Mouse (Mus musculus) adrenal gland, adult 18-20 months (tissue): ENCODE results near the gene Olfr1200. TPM values are rescaled to one million over a fixed set of nuclear protein-coding genes. Genes with fewer than 3 reads are reported as not detected.

Experiments
- DNase-seq, 2 experiments: peaks; one replicate each; pipeline ENCODE4 v3.0.0; 2021 to 2022; ENCODE audit warnings: low spot score in 2 of 2
- long read RNA-seq, 2 experiments: library from polyadenylated mRNA; stranded (forward); transcript quantifications; one replicate each; pipeline ENCODE4 v2.0.0; 2021
- total RNA-seq, 2 experiments: library from RNA; stranded (reverse); gene quantifications; 1 replicate in 1 of 2; 2 replicates in 1 of 2; pipeline ENCODE4 v1.2.3; 2021

Olfr1200 gene
- total RNA-seq = not detected
- long read RNA-seq, experiment 1 = 0 reads
- long read RNA-seq, experiment 2 = 0 reads

DNA sequence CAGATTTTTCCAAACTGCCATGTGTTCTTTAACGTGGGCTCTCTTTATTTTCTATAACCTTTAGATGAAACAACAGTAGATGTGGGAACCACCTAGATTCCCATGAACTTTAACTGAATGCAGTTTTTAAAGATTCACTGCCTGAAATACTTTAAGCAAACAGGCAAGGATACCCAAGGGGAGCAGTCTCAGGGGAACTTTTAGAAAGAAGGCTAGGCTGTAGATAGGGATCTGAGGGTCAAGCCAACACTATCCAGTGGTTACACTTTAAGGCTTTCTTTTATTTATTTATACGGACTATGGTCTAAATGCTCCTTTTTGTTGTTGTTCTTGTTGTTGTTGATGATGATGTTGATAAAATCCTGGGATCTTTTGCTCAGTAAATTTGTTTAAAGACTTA lies at the start of gene Olfr1200:
Gene Olfr1200 (minus strand): TSS at position 101 of the 400 bp plus-strand sequence.
- DNase-seq = no peak

DNA sequence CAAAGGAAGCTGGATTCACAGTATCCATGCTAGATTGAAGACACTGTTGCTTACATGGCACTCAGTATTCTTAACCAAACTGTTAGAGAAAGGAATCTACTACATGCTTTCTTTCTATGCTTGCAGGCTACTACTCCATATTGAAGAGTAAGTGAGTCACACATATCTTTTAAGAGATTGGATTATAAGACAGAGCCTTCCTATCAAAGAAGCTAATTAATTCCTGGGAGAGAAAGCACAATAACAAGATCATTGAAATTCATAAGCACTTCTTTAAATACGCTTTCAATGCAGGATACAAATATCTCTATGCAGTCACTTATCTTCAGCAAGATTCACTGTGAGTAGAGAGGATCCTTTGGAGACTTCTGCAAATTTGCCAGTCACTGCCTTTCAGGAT lies 43.9 kb upstream of the Olfr1200 start, which contains the start of gene Olfr1202:
Gene Olfr1202 (plus strand): TSS at position 301 of the 400 bp plus-strand sequence.
- DNase-seq = no peak

DNA sequence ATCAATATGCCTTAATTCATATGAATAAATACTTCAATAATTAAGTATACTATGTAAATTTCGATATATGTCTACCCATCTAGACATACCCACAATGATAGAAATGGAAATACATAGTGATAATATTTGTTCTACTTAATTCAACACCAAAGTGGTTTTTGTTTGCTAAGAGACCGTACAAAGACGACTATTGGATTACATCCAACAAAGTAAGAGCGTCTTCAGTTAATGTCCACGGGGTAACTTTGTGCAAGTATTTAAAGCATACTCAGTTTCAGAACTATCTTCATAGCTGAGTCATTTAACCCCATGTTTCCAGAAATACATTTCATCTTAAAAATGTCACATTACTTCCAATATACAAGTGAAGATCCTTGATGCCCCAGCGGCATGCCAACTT lies 22.4 kb upstream of the Olfr1200 start, which contains the start of gene Olfr1201:
Gene Olfr1201 (plus strand): TSS at position 301 of the 400 bp plus-strand sequence.
- DNase-seq = no peak

DNA sequence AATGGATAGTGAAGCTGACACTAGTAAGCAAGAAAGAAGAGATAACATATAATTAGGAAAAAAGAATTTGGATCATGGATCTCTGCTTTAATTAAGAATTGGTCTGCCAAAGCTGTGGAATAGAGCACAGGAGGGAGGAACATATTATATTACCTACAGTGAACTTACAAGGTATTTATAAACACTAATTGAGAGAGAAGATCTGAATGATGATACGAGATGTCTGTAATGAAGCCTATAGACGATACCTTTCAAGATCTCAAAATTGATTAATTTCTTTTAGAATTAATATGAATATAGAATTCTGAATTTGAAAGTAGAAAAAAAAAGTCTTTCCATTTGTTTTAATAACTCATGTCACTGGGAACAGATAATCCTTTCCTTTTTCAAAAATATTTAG lies 9.9 kb downstream of the Olfr1200 start, which contains the start of gene Olfr1199:
Gene Olfr1199 (minus strand): TSS at position 101 of the 400 bp plus-strand sequence.
- DNase-seq = no peak

DNA sequence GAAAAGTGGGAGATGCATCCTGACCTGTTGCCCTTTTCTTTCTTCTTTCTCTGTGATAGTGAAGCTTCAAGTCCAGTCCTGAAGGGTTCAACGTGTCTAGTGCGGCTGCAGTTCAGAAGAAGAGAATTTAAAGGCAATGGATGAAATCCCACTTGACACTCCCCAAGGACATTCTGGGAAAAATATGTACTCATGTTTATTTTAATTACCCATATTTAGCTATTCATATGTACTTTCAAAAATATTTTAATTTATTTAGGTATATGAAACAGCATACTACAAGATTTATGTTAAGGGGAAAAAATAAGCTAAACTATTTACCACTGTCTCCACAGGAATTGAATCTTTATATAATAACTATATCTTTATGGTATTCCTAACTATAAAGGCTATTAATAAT lies 19.0 kb downstream of the Olfr1200 start, which contains the start of gene Olfr1198:
Gene Olfr1198 (minus strand): TSS at position 101 of the 400 bp plus-strand sequence.
- no peak for DNase-seq

DNA sequence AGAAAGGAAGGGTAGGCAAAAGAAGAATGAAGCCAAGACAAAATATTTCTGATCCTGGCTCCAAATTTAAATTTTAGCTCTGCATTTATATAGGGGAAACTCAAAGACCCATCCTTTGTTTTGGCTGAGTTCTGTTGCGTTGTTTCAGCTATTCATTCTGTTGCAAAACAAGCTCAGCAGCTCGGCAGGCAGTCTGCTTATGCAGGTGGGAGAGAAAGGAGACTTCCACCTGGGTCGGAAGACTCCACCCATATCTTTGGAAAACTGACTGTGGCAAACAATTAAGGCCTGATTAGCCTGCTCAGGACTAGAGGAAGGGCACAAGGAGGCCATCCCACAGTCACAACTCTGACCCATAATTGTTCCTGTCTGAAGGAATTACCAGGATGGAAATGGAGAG lies 26.9 kb downstream of the Olfr1200 start:
- DNase-seq = no peak

DNA sequence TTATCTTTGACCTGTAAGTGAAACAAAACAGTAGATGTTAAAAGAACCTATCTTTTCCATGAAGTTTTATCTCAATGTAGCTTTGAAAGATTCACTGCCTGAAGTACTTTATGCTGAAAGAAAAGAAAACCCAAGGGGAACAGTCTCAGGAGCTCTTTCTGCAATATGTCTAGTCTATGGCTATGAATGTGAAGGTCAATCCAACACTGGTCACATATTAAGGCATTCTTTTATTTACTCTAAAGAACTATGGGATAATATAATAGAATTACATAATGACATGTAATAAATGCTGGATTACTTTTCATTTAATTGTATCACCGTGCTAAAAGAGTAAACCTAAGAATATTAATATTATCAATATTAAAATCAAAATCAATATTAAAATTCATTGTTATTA lies 38.0 kb downstream of the Olfr1200 start, which contains the start of gene Olfr1197:
Gene Olfr1197 (minus strand): TSS at position 101 of the 400 bp plus-strand sequence.
- DNase-seq = no peak

Other genes starting within 250 kb of the Olfr1200 start
- gene Olfr1188, start 213.6 kb downstream of the Olfr1200 start, total RNA-seq = not detected
- not detected for gene Olfr1189, start 184.0 kb downstream of the Olfr1200 start, total RNA-seq
- gene Olfr1191-ps1, start 129.9 kb downstream of the Olfr1200 start, total RNA-seq = not detected
- not detected for gene Olfr1192-ps1, start 122.0 kb downstream of the Olfr1200 start, total RNA-seq
- gene Olfr1193, start 94.9 kb downstream of the Olfr1200 start, total RNA-seq = not detected
- gene Olfr1195, start 81.3 kb downstream of the Olfr1200 start, total RNA-seq = not detected
- not detected for gene Olfr1196, start 65.9 kb downstream of the Olfr1200 start, total RNA-seq
- gene Olfr1197, start 38.1 kb downstream of the Olfr1200 start, total RNA-seq = not detected
- not detected for gene Olfr1198, start 19.1 kb downstream of the Olfr1200 start, total RNA-seq
- gene Olfr1199, start 10.0 kb downstream of the Olfr1200 start, total RNA-seq = not detected
- gene Olfr1201, start 22.5 kb upstream of the Olfr1200 start, total RNA-seq = not detected
- not detected for gene Olfr1202, start 44.0 kb upstream of the Olfr1200 start, total RNA-seq
- not detected for gene Olfr1205, start 59.2 kb upstream of the Olfr1200 start, total RNA-seq
- gene Olfr1204, start 78.8 kb upstream of the Olfr1200 start, total RNA-seq = not detected
- gene Olfr1206, start 92.7 kb upstream of the Olfr1200 start, total RNA-seq = not detected
- not detected for gene Olfr1208, start 131.8 kb upstream of the Olfr1200 start, total RNA-seq
- not detected for gene Olfr1209, start 144.7 kb upstream of the Olfr1200 start, total RNA-seq
- gene Olfr1211, start 167.6 kb upstream of the Olfr1200 start, total RNA-seq = not detected
- not detected for gene Olfr1212, start 183.5 kb upstream of the Olfr1200 start, total RNA-seq
- gene Gm13762, start 209.8 kb upstream of the Olfr1200 start, total RNA-seq = not detected
- gene Olfr1214, start 222.2 kb upstream of the Olfr1200 start, total RNA-seq = not detected
- not detected for gene Olfr1215, start 236.5 kb upstream of the Olfr1200 start, total RNA-seq
- not detected for gene Olfr1216, start 247.9 kb upstream of the Olfr1200 start, total RNA-seq